Mouse (Mus musculus): Measurements from ENCODE around the gene Olfr328.
"Not testable (repeated sequence)": the region's sequence is repeated elsewhere in the genome, so short reads cannot be mapped to it uniquely, and the experiment has no call there.

Gene Olfr328

DNA sequence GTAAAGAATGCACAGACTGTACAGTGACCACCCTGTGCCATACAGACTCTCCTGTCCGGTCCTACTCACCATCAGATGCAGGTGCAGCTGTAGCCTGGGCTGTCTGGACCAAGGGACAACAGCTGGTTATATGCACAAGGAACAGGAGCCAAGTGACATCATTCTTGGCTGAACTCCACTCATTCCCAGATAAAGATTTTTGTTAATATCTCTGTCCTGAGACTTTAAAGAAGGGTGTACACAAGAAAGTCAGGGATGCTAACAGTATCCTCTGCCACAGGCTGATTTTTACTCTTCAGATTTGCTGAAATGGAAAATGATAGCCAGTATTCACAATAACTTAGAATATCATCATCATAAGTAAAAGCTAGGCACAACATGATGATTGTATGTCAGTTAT is at the start of gene Olfr328:
Olfr328 (minus strand) TSS at position 101 of the 400 bp plus-strand sequence.
- DNase-seq = no peak

DNA sequence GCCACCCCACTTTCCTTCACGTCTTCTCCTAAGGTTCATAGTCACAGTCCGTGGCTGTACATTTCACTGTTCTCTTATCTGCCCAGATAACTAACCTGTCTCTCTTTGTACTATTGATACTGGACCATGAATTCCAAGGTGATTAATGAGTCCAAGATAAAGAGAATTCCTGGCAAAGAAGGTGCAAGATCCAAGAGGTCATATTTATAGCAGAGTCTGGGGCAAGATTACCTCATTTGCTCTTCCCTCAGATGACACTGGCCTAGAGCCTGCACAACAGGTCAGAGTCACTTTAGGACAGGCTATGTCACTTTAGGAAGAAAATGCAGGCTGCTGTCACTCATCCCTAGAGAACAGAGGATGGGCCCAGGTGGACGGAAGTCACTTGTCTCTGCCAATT is 49.8 kb upstream of the Olfr328 start:
- DNase-seq = no peak

DNA sequence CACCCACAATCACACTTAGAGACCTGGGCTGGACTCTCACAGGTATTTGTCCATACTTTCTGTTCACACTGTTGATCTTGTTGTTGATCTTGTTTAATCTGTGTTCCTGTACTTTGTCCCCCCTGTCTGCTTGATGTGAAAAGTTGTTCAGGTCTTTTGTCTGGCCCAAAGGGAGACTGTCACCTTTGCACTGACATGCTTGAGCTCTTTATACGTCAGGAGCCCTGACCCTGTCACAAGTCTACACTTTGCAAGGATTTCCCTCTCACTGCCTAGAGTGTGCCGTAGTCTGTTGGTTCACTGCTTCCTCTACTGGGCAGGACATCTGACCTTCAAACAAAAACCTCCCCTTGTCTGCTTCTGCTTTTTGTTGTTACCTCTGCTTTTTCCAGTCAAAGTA is 49.3 kb upstream of the Olfr328 start:
- no peak for DNase-seq

DNA sequence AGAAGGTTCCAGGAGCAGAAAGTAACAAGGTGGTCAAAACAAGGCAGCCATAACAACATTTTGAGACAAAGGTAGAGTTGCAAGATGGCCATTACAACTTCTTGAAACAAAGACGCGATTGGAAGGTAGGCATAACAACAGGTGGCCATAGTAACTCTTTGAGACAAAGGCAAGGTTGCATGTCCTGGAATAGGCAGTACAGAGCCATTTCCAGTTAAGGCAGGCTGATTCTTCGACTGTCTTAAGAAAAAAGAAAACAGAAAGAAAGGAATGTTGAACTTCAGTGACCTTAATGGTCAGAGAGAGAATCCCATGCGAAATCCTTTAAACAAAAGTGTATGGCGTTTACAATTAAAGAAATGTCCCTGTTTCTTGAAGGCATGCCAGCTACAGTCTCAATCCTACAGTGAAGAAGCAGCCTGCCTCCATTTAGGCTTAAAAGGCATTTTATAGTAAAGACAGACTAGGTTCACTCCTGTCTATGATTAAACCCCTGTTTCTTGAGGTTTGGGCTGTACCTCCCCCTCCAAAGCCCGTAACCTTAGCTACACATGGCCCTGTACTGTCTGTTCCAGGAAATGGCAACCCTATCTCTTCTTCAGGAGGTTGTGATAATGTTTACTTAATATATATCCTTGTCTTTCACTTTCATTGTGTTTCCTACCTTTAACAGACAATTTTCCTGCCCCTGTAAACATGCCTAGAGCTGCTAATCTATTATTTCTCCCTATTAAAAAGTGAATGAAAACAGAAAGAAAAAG is 47.5 kb upstream of the Olfr328 start:
- no peak for DNase-seq

DNA sequence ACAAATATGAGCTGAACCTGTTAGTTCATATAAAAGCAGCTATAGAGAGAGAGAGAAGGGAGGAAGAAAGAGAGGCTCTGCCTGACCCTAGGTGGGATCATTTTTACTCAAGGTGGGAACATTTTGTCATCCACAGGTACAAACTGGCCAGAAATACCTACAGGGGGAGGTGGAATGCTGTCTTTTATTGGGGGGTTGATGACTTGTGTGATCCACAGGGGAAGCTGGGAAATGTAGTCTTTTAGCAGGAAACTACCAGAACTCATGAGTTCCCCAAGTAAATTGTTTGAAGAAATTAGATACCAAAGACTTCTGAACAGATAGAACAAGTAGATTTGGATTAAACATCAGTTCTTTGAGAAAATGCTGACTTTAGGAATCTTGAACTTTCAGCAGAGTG is 46.6 kb upstream of the Olfr328 start:
- no peak for DNase-seq

DNA sequence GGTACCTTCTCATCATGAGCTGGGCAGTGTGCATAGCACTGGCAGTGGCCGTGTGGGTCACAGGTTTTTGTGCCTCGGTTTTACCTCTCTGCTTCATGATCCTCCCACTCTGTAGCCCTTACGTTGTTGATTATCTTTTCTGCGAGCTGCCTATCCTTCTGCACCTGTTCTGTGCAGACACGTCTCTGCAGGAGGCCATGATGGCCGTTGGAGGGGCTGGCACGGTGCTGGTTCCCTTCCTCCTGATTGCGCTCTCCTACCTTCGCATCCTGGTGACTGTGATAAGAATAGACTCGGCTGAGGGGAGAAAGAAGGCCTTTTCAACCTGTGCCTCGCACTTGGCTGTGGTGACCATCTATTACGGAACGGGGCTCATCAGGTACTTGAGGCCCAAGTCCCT is 42.4 kb upstream of the Olfr328 start:
- no peak for DNase-seq

DNA sequence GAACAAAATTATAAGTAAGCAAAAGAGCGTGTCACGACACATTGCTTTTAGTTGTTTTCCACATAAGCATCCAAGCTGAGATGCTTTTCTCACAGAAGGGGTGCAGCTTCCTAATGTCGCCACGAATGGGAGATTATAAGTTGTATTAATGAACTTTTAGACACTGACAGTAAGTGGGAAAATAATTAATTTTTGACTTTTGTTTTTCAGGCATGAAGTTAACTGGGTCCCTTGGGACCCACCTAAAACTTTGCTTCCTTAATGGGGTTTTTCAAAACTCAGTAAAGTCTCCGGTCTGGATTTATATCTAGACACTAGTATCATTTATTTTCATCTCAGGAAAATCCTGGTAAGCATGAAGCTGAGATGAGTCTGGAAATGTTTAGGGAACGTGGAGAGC is 39.4 kb upstream of the Olfr328 start, which contains the start of gene Olfr324:
Olfr324 (plus strand) TSS at position 301 of the 400 bp plus-strand sequence.
- DNase-seq = no peak

DNA sequence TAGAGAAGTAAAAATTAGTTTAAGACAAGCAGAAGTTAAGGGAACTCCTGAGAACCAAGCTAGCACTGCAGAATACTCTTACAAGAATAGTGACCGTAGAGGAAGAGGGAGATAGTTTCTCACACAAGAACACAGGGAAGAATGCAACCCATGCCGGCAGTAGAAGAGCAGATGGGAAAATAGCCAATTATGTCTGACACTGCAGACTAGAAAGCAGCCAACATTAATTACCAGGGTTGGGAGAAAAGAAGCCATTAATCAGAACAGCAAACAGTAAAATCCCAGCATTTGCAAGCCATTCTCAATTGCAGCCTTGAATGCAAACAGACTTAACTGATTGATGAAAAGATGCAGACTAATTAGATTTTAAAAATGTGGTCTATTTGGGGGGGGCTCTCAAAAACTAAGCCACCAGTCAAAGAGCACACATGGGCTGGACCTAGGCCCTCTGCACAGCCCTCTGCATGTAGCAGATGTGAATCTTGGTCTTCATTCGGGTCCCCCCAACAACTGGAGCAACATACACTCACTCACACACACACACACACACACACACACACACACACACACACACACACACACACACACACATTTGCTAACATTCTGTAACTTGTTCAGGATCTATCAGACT is 33.3 kb upstream of the Olfr328 start:
- no peak for DNase-seq

DNA sequence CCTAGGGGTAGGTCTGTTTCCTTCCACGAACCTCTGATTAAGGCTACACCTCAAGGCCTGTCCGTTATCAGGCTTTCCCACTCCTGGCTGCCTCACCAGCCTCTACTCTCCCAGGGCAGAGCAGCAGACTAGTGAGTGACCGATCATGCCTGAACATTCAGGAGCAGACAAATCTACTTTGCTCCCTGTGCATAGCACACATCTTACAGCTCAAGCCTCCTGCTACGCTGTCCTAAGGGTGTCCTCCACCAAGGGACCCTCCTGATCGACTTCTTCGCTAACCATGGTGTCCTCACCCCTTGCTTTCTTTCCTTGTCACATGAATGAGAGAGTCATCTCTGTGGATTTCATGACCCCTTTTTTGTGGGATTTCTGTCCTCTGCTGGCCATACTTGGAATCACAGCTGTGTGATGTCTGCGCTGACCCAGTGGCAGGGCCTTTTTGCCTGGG is 32.5 kb upstream of the Olfr328 start:
- no peak for DNase-seq

DNA sequence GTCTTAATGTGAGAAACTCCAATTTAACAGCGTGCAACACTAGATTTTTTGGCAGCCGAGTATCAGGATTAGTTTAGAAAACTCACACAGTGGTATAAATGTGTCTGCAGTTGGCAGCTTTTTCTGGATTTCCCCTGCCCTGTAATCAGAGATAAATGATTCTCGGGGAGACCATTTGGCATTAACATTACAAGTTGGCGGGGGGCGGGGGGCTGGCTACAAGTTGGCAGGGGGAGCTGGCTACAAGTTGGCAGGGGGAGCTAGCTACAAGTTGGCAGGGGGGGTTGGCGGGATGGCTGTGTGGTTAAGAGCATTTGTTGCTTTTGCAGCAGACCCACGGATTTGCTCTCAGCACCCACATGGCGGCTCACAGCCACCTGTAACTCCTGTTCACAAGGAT is 23.2 kb upstream of the Olfr328 start:
- DNase-seq = no peak

DNA sequence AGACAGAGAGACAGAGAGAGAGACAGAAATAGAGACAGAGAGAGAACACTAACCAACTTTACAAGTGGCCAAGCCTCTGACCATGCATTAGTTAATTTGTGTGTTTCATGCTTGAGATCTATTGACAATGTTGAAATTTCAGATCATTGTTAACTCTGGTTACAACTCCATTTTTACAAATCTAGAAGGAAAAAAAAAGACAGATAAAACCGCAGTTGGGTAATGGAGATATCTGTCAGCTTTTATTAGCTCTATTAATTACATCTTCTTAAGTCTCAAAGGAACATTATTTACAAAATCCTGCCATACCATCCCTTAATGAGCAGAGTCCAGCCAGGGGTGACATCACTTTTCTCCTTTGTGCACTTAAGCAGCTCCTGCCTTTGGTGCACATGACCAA is 22.0 kb upstream of the Olfr328 start, which contains the start of gene Olfr325:
Olfr325 (plus strand) TSS at position 301 of the 400 bp plus-strand sequence.
- DNase-seq = no peak

DNA sequence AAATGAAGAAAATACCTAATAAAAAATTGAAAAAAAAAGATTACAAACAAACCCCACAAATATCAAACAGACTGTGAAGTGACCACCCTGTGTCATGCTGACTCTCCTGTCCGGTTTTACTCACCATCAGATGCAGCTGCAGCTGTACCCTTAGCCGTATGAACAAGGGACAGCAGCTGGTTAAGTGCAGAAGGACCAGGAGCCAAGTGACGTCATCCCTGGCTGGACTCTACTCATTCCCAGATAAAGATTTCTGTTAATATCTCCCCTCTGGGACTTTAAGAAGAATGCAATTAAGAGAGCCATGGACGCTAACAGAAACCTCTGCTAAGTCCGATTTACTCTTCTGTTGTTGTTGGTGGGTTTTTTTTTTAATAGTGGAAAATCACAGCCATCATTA is 15.0 kb upstream of the Olfr328 start, which contains the start of gene Olfr224:
Olfr224 (minus strand) TSS at position 149 of the 400 bp plus-strand sequence.
- DNase-seq = no peak

DNA sequence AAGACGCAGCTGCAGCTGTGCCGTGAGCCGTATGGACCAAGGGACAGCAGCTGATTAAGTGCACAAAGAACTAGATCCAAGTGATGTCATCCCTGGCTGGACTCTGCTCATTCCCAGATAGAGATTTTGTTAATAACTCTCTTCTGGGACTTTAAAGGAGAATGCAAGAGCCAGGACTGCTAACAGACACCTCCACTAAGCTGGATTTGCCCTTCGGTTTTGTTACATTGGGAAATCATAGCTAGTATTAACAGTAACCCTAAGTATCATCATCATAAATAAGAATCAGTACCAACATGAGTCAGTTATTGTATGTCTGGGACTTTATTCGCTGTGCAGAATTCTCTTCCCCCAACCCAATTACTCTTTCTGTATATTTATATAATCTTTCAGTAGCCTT is 9.1 kb downstream of the Olfr328 start, which contains the start of gene Olfr329-ps:
Olfr329-ps (minus strand) TSS at position 101 of the 400 bp plus-strand sequence.
- no peak for DNase-seq

DNA sequence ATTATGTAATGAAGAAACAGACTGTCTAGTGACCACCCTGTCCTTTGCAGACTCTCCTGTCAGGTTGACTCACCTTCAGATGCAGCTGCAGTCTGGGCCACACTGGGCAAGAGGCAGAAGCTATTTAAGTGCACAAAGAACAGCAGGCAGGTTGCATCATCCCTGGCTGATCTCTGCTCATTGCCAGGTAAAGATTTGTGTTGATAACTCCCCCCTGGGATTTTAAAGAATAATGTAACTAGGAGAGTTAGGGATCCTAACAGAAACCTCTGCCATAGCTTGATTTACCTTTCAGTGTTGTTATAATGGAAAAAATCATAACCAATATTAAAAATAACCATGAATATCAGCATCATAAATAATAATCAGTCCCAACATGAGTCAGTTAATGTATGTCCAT is 20.7 kb downstream of the Olfr328 start, which contains the start of gene Olfr330:
Olfr330 (minus strand) TSS at position 101 of the 400 bp plus-strand sequence.
- not testable (repeated sequence) for DNase-seq

DNA sequence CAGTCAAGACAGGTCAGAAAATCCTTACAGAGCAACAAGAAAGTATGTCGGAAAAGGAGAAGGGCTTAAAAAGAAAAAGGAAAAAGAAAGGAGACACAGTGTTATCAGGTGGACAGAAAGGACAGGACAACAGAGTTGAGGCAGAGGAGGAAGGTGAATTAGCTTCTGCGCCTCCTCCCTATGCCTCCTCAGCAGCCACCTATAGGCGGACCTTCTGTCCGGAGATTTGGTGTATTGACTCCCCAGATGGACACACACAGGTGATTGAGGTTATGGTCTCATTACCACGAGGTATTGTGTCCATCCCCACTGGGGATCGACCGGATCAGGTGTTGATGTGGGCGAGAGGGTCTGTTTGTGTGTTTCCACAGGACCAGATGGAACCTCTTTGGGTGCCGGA is 35.7 kb downstream of the Olfr328 start:
- peak in 1 of 2 experiments; percentile 22 for DNase-seq

DNA sequence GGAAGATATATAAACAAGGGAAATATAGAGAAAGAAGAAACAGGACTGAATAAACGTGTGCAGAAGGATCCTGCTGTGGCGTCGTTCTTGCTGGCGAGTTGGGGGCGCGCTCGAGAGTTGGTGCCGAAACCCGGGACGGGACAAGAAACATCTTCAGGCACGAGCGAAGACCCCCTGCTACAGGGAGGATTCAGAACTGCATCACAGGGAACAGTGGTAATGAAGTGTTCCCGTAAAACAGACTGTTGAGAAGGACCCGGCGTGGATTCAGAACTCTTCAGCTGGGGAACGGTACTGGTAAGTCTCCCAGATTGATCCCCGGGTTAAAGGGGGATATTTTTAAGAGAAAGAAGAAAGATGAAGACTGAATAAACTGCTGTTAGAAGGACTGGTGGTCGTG is 36.5 kb downstream of the Olfr328 start:
- peak; percentile 60 to 76 for DNase-seq

DNA sequence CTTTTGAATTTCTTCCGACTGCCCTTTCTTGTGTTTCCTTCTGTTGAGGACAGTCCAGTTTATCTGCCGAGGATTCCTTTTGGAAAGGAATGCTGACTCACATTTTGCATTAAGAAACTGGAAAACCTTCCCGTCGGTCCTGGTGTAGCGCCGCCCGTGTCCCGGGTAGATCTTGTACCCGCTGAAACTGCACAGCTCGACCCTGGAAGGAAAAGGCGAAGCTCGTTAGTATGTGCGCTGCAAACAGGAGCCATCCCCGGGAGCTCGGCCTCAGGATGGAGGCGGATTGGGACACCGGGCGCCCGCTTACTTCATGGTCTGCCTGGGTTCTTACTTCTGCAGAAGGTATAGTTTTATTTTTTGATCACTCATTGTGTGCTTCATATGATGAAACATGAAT is 46.4 kb downstream of the Olfr328 start:
- not testable (repeated sequence) for DNase-seq

DNA sequence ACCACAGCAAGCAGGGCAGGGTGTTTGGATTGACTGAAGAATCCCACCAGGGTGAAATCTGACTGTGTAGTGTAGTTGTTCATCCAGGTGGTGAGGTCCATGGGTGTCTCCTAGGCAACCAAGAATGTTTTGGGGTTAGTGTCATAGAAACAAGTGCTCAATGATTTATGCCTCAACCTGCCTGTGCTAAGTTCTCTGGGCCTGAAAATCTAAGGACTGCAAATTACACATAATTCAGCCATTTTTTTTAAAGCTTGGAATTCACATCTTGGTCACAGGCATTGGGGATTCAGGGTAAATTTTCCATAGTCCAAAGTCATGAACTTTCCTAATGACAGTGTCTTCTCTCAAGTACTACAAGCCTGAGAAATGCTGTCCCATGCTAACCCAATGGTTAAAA is 53.0 kb downstream of the Olfr328 start, which contains the start of gene Olfr331:
Olfr331 (minus strand) TSS at position 101 of the 400 bp plus-strand sequence.
- not testable (repeated sequence) for DNase-seq
